Mouse (Mus musculus): ENCODE data around the gene Gkn1. TPM values are rescaled to one million over a fixed set of nuclear protein-coding genes. Genes with fewer than 3 reads are reported as not detected.

The Gkn1 gene
- total RNA-seq (2021) = not detected
- long read RNA-seq, experiment 1 = 0 reads
- long read RNA-seq, experiment 2 = 0 reads

DNA sequence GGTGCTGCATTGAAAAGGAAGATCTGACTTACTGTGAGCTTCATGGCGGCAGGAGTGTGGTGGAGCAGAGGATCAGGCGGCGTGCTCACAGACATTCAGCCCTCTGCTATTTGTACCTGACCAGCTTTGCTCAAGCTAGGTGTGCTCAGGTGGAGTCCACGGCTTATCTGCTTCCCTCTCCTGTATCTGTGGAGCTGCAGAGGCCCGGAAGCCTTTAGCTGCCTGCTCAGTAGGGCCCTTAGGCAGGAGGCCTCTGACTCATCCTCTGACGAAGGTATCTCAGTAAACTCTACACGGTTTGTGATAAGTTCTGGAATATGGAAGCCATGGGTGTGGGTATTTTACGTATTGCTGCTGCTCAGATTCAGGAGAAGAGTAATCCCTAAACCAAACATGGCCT, at the start of gene Gkn1:
Gkn1 (minus strand) TSS at position 114 of the 400 bp plus-strand sequence.
- no peak for DNase-seq
- intact Hi-C loops (cut with DNase I; ENCODE audit: low total_unique reads) = no loop called here

DNA sequence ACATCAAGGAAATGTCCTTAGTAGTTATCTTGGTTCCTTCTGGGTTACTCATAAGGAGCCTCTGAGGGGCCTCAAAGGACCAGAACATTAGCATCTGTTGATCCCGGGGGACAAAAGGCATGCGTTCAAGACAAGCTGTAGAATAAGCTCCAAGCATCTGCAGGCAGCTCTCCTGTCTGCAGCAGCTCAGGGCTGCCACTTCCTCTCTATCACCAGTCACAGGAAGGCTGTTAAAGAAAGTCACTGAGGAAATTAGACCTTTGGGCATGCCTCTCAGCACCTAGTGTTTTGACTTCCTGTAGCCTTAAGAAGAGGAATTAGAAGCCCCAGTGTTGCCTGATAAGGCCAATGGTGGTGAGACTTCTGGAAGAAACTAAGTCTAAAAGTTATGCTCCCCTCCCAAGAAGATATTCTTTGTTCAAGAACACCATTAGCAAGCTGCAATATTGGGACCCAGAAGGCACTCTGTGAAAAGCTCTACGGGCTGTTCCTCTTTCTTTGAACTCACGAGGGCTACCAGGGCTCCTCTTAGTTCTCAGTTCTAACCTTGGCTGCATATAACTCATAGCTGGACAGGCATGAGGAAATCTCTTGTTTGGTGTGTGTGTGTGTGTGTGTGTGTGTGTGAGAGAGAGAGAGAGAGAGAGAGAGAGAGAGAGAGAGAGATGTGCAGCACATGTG, 49.3 kb upstream of the Gkn1 start:
- intact Hi-C loops (cut with DNase I; ENCODE audit: low total_unique reads) = loop anchor here (5.0 kb wide), 2 partner anchors 52 to 122 kb away; no protein-coding TSS in a partner anchor
- DNase-seq = no peak

DNA sequence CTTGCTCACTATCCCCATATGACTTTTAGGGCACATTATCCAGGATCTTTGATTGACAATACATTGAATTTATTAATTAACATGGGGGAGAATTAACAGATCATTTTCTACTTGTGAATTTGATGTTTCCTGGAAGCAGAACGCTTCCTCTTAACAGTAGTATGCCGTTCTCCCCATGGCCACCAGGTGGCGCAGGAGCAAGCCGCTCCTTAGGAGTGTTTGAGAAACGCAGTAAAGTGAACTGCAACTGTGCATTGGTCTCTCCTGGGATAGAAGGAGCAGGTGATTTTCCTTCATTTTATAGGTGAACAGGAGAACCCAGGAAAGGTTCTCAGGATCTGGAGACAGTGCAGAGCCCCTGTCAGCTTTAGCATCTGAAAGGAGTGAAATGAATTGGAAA, 48.4 kb upstream of the Gkn1 start:
- DNase-seq = peak; percentile 67

DNA sequence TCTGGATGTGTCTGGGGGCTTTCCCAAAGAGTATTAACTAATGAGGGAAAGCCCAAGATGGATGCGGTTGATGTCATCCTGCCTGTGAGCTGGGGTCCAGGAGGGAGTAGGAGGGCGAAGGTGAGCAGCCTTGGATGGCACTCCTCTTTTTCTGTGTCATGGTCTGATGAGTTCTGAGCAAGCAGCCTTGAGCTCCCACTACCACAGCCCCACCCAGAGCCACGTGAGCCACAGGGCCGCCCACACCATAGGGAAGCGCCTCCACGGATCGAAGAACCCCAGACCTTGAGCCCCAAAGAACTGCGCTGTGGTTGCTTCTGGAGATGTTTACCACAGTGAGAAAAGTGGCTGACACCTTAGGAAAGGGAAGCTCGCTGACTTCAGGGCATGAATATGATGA, 44.0 kb upstream of the Gkn1 start:
- intact Hi-C loops (cut with DNase I; ENCODE audit: low total_unique reads) = loop anchor here (5.0 kb wide), 2 partner anchors 58 to 128 kb away; no protein-coding TSS in a partner anchor
- no peak for DNase-seq

More for the DNA sequence above, 48.4 kb upstream of the Gkn1 start:
- intact Hi-C loops (cut with DNase I; ENCODE audit: low total_unique reads) = loop anchor here (5.0 kb wide), 2 partner anchors 53 to 123 kb away; no protein-coding TSS in a partner anchor

DNA sequence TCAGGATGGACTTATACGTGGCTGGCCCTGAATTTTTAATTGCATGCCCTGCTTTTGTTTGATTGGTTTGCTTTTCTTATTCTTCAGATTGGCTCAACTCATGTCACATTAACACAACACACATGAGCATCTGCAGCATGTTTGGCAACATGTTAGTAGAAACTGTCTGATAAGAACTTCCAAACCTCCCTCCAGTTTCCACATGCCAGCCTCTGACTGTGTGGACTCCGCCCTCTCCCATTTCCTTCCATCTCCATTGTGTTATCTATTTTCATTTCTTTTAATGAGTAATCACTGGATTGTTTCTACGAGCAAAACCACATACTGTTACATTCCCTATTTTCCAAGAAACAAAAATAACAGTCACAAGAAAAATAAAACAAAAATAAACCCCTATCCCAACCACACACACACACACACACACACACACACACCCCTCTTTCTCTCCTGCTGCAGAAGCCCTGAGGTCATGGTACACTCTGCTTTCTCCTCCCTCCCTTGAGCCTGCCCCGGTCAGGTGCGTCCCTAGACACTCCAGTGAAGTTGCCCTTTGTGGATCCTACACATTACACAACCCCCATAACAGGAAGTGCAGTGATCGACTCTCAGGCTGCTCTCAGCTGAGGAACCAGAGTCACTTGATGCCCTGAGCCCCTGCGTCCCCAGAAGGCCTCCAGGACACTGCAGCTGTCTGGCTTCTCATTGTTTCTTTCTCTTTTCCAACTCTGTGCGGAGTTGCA, 42.9 kb upstream of the Gkn1 start:
- DNase-seq = no peak
- intact Hi-C loops (cut with DNase I; ENCODE audit: low total_unique reads) = no loop called here

DNA sequence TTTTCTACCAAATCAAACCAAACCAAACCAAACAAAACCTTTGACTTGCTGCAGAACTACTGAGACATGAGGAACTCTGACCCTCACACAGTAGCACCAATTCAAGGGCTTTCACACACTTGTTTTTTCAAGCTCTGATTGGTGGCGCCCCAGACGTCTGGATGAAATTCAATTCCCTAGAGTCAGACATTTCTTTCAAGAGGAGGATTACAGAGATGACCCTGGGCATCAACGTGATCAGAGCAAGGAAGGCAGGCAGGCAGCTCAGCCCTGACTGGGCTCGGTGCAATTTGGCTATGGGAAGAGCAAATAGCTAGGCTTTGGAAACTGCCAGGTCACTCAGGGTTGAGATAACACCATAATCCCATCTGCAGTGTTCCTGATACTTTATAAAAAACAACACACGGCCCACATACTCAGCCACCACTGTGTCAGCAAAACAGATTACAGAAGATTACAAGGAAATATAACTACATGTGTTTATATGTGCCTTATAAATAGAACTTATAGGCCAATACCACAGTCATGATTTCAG, 38.8 kb upstream of the Gkn1 start:
- intact Hi-C loops (cut with DNase I; ENCODE audit: low total_unique reads) = loop anchor here (5.0 kb wide), 1 partner anchor 287 kb away; the partner anchor contains the start of gene D6Ertd527e
- no peak for DNase-seq

DNA sequence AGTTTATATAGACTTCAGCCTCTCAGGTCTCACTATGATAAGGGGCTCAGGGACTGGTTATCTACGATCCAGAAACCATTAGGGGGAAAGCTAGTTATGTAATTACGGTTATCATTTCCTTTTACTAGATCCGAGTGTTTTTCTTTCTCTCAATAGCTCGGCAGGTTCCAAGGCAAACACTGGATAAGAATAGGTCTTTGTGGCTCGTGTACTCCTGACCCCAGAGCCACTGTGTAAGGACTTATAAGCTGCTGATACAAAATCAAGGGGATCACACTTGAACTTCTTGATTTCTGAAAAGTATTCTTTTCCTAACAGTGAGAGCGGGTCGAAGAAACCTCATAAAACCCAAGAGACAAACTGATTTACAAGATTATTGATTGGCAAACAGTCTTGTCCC, 38.1 kb upstream of the Gkn1 start, which contains the start of gene Gkn3:
Gkn3 (minus strand) TSS at position 59 of the 400 bp plus-strand sequence.
- no peak for DNase-seq
- intact Hi-C loops (cut with DNase I; ENCODE audit: low total_unique reads) = loop anchor here (5.0 kb wide), 1 partner anchor 287 kb away; the partner anchor contains the start of gene D6Ertd527e

DNA sequence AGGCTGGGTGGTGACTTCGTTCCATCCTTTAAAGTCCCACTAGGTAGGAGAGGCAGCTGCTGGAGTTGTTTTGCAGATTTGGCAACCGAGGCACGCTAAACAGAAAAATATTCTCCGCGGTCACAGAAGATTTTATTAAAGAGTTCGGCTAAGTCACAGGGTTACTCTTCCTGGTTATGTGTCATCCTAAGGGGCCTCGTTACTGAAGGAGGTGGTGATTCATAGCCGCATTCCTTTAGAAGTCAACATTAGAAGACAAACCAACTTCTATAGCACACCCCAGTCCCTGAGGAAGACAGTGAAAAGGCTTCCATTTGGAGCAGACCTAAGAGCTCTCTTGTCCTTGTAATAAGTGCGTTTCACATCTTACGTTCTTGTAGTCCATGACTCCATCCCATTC, 35.9 kb upstream of the Gkn1 start:
- DNase-seq = no peak
- intact Hi-C loops (cut with DNase I; ENCODE audit: low total_unique reads) = loop anchor here (5.0 kb wide), 1 partner anchor 284 kb away; the partner anchor contains the start of gene D6Ertd527e

DNA sequence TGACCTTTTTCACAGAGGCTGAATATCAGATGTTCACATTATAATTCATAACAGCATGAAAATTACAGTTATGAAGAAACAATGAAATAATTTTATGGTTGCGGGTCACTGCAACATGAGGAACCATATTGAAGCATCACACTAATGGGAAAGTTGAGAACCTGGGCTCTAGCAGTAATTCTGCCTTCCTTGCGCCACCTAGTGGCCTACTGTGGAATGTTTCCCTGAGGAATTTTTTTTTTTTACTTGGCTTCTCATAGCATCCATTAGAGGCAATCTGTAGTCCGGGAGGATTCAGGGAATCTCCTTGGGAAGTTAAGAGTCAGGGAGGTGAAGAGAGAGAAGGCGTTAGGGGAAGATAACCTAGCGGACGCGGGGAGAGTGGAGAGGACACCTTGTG, 35.5 kb upstream of the Gkn1 start:
- intact Hi-C loops (cut with DNase I; ENCODE audit: low total_unique reads) = loop anchor here (5.0 kb wide), 1 partner anchor 284 kb away; the partner anchor contains the start of gene D6Ertd527e
- peak; percentile 55 for DNase-seq

DNA sequence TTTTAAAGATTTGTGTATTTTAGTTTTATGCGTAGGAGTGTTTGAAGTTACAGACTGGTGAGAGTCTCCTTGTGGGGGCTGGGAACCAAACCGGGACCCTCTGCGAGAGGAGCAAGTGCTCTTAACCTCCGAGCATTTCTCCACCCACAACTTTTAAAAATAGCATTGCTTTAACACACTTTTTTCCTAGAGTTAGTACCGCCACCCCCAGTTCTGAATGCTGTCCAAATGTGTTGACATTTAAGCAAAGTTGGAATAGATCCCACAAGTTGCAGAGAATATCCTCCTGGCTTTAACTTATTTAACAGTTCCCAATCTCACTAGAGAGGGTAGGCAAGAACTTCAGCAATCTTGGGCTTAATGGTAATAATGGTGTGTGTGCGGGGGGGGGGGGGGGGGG, 34.0 kb upstream of the Gkn1 start:
- DNase-seq = no peak
- intact Hi-C loops (cut with DNase I; ENCODE audit: low total_unique reads) = loop anchor here (5.0 kb wide), 1 partner anchor 282 kb away; the partner anchor contains the start of gene D6Ertd527e

DNA sequence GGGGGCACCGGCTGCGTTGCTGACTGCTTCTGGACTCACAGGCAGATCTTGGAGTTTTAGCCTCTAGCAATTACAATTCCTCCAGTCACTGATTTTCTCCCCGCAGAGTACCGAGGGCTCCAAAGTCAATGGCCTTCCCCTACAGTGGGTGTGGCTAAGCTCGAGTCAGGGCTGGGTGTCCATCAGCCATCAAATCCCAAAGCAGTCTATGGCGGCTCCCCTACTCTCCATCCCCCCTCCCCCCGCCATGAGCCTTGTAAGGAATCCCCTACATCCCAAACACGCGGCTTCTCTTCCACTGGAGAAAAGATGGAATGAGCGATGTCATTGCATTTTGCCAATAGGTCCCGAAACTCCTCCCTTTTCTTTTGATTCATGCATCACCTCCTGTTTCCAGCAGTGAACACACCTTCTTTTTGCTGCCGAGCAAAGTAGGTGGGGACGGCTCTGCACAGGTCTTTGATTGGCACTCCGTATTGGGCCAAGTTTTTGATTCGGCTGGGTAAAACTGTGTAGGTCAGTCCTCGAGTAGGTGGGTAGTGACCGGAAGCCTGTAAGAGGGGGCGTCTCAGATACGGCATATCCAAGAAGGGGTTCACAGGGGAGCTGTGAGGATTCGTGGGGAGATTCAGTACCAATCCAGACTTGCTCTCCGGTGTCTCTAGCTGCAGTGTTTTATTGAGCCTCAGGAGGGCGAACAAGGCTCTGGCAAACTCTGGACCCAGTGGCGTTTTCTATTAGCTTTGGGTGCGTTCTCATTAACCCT, 33.4 kb upstream of the Gkn1 start:
- DNase-seq = no peak
- intact Hi-C loops (cut with DNase I; ENCODE audit: low total_unique reads) = no loop called here

DNA sequence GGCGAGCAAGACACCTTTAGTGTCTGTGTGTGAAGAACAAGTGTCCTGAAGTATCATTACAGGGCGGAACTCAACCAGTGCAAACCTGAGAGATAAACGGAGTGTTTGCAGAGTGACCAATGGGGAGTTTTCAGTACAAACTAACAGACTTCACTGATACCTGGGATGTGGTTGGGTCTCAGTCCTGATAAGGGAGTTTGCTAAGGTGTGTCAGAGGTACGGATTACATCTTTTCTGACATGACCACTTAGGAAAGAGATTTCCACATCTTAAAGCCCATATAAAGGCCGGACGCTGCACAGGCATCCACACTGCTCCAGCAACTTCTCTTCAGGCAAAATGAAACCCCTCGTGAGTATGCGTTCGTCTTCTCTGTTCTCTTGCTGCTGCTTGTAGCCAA, 22.3 kb upstream of the Gkn1 start, which contains the start of gene Gkn2:
Gkn2 (plus strand) TSS at position 301 of the 400 bp plus-strand sequence.
- DNase-seq = no peak
- intact Hi-C loops (cut with DNase I; ENCODE audit: low total_unique reads) = no loop called here

DNA sequence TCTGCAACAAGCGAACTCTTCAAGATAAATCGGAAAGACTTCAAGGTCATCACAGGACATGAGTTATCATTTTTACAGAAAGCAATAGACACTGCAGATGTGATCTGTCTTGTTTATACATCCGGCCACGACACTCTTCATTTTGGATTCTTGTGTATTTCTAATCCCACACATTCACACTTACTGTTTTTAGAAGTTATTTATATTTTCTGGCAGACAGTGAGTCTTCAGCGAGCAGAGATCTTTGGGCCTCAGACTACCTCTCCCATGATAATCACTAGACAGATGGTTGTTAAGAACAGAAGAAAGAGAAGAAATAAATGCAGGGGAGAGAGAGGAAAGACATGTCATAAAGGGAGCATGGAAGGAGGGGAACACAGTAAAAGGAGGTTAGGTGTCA, 18.5 kb upstream of the Gkn1 start:
- intact Hi-C loops (cut with DNase I; ENCODE audit: low total_unique reads) = no loop called here
- DNase-seq = no peak

DNA sequence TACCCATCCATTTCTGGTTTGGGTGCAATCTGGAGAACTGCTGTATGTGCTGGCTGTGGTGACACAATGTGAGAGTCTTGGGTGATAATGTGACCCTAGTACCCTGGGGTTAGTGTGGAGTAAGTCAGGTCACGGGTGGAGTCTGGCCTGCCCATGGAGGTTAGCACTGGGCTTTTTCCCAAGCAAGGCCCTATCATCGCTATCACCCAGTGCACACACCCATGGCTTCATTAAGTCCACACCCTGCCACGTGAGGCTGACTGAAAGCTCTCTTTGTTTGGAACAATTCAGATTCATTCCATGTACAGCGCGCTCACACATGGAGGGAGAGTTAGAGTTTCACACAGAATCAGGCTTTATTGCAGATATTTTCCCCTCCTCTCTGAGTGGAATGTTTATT, 3.7 kb upstream of the Gkn1 start:
- intact Hi-C loops (cut with DNase I; ENCODE audit: low total_unique reads) = no loop called here
- peak; percentile 18 for DNase-seq

DNA sequence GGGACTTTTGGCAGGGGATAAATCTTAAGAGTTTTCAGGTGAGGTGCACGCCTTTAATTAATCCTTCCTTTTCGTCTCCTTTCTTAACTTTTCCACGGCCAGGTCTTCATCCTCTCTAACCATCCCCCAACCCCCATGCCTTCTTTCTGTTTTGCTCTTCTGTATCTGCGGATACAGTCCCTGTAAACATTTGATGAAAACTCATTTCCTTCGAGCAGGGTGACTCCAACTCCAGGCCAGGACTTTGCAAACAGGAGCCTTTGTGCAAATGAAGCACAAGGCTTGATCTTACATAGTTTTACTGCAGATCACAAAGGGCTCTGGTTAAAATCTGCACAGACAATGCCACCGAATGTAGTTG, 14.8 kb downstream of the Gkn1 start:
- intact Hi-C loops (cut with DNase I; ENCODE audit: low total_unique reads) = no loop called here
- DNase-seq = no peak

DNA sequence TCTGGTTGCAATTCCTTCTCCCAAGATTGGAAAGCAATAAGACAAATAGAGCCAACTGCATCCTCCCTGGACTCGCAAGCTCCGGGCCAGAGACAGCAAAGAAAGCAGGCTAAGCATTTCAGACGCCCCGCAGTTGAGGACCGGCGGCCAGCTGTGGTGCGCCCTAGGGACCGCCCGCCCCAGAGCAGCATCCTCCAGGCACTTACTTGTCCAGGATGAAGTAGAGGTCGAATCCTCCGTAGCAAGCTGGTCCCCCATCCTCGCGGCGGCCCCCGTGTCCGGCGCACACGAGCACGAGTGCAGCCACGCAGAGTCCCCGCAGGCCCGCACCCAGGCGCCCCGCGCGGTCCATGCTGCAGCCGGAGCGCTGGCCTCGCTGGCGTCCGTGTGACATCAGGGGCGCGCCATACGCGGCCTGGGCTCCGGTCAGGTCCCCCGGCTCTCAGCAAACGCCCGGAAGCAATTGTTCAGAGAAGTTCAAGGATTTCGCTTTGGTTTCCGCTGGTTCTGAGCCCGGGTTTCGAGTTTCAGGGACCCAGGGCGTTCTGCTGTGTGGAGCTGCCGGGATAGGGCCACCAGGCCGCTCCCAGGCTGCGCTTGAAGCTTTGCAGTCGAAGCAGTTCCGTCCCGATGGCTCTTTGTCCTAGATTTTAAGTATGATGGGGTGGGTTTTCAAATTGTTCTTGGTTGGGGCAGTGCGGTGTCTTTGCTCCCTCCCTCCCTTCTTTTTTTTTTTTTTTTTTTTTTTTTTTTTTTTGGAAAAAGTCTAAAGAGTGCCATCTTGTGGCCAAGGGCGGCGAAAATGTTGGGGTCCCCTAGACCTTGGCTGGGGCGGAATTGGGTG, 15.4 kb downstream of the Gkn1 start, which contains the start of gene Antxr1:
Antxr1 (minus strand) TSS at position 731 of the 844 bp plus-strand sequence.
- peak; percentile 68 for DNase-seq
- intact Hi-C loops (cut with DNase I; ENCODE audit: low total_unique reads) = no loop called here

DNA sequence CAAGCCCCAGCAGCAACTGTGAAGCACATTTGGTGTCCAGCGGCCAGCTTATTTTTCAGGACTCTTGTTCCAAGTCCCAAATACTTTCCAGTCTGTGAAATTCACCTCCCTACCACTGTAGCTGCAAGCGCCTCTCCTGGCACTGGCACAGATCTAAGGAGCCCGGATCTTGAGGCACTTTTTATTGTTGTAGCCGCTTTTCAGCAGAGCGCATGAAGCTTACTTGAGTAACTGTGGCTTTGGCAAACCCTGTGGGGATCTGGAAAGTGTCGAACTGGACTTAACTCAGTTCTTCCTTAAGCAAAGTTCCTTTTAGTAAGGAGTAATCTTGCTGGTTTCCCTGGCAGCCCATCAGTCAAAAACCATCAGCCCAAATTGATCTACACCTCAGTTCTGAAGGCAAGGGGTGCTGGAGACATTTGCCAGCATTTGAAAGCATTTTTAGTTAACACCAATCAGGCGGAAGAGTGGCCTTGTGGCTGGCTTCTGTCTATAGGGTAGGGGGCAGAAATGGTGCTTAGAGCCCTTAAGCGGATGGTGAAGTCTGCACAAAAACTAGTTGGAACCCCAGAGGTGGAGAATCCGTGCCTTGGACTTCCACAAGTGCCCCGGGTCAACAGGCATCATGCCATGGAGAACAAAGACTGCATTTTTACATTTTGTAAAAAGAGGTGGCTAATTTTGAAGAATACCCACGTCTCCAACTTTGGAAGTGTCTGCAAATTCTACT, 16.2 kb downstream of the Gkn1 start:
- intact Hi-C loops (cut with DNase I; ENCODE audit: low total_unique reads) = no loop called here
- DNase-seq = peak; percentile 59

DNA sequence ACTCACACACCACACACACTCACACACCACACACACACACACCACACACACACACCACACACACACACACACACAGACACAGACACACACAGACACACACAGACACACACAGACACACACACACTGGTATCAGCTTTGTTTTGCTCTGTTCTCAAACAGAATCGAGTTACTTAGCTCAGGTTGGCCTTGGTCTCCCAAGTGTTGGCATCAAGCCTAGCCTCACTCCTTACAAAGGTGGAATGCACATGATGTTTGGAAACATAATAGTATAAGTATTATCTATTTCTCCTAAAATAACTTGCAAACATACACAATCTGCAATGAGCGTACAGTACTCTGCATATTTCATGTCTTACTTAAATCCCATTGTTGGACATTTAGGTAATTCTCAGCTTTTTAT, 18.4 kb downstream of the Gkn1 start:
- DNase-seq = no peak
- intact Hi-C loops (cut with DNase I; ENCODE audit: low total_unique reads) = no loop called here
